Mouse (Mus musculus) MEL (cell line): Measurements from ENCODE around the gene Cdkl5. TPM values are rescaled to one million over a fixed set of nuclear protein-coding genes. Genes with fewer than 3 reads are reported as not detected.

ENCODE experiments used
- DNase-seq: peaks from one replicate; pipeline ENCODE4 v3.0.0; 2011; ENCODE audit warnings: low read depth, low spot score
- H3K27ac ChIP-seq: 2 replicates; pipeline ENCODE4 v1.5.1; 2012; ENCODE audit warnings: low read depth, mild to moderate bottlenecking, control low read depth, low read length, moderate library complexity; ENCODE audit not compliant: control insufficient read depth
- H3K27me3 ChIP-seq, 2 experiments: fragments of 150-350 bp in 1 of 2; sonication (generic) in 1 of 2; 2 replicates each; pipeline ENCODE4 v1.6.1; 2012; ENCODE audit warnings: low read length in 2 of 2, mild to moderate bottlenecking in 2 of 2, improper control_type of control experiment in 1 of 2, moderate library complexity in 1 of 2; ENCODE audit not compliant: insufficient read depth in 2 of 2, control insufficient read depth in 1 of 2
- H3K36me3 ChIP-seq, 2 experiments: 2 replicates each; pipeline ENCODE4 v1.6.1; 2012 to 2014; ENCODE audit warnings: low read length in 2 of 2, improper control_type of control experiment in 1 of 2, inconsistent platforms in 1 of 2, mild to moderate bottlenecking in 1 of 2; ENCODE audit not compliant: insufficient read depth in 2 of 2, control insufficient read depth in 1 of 2
- H3K4me1 ChIP-seq, 2 experiments: fragments of 150-350 bp in 1 of 2; sonication (generic) in 1 of 2; 2 replicates each; pipeline ENCODE4 v1.6.1; 2012; ENCODE audit warnings: low read length in 2 of 2, improper control_type of control experiment in 1 of 2, mild to moderate bottlenecking in 1 of 2; ENCODE audit not compliant: insufficient read depth in 2 of 2, control insufficient read depth in 1 of 2
- H3K4me3 ChIP-seq, 2 experiments: fragments of 150-350 bp in 1 of 2; sonication (generic) in 1 of 2; 2 replicates each; pipeline ENCODE4 v1.5.1; 2012; ENCODE audit warnings: low read depth in 2 of 2, low read length in 2 of 2, mild to moderate bottlenecking in 2 of 2, moderate library complexity in 2 of 2, control low read depth in 1 of 2, improper control_type of control experiment in 1 of 2; ENCODE audit not compliant: control insufficient read depth in 1 of 2, insufficient read depth in 1 of 2
- H3K79me2 ChIP-seq: 2 replicates; pipeline ENCODE4 v1.6.1; 2012; ENCODE audit warnings: mild to moderate bottlenecking, low read length, moderate library complexity; ENCODE audit not compliant: control insufficient read depth, poor library complexity, insufficient read depth
- H3K9ac ChIP-seq: 2 replicates; pipeline ENCODE4 v1.6.1; 2012; ENCODE audit warnings: low read depth, mild to moderate bottlenecking, control low read depth, low read length, moderate library complexity; ENCODE audit not compliant: control insufficient read depth, poor library complexity, severe bottlenecking
- H3K9me3 ChIP-seq: fragments of 150-350 bp; sonication (generic); replicated peaks from 2 replicates; pipeline ENCODE4 v1.6.1; 2012; ENCODE audit warnings: mild to moderate bottlenecking, low read length, improper control_type of control experiment, moderate library complexity; ENCODE audit not compliant: insufficient read depth
- BHLHE40 ChIP-seq: IDR thresholded peaks from 2 replicates; pipeline ENCODE4 v1.6.1; 2012; ENCODE audit warnings: low read depth, mild to moderate bottlenecking, inconsistent platforms, low read length, improper control_type of control experiment, borderline replicate concordance
- CHD2 ChIP-seq: IDR thresholded peaks from 2 replicates; pipeline ENCODE4 v1.6.1; 2011; ENCODE audit warnings: low read length, improper control_type of control experiment
- CTCF ChIP-seq, 3 experiments: IDR thresholded peaks in 2 of 3; conservative IDR thresholded peaks in 1 of 3; 2 replicates each; pipeline ENCODE4 v1.5.1; 2011 to 2012; ENCODE audit warnings: low read length in 3 of 3, low read depth in 2 of 3, mild to moderate bottlenecking in 2 of 3, improper control_type of control experiment in 1 of 3, inconsistent platforms in 1 of 3, mixed read lengths in 1 of 3, moderate library complexity in 1 of 3; ENCODE audit not compliant: control insufficient read depth in 1 of 3, insufficient read depth in 1 of 3, poor library complexity in 1 of 3, severe bottlenecking in 1 of 3
- E2F4 ChIP-seq: IDR thresholded peaks from 2 replicates; pipeline ENCODE4 v1.6.1; 2011; ENCODE audit warnings: low read depth, low read length, improper control_type of control experiment, borderline replicate concordance
- GABPA ChIP-seq: IDR thresholded peaks from 2 replicates; pipeline ENCODE4 v1.6.1; 2012; ENCODE audit warnings: low read depth, mild to moderate bottlenecking, inconsistent platforms, low read length, improper control_type of control experiment, moderate library complexity
- GATA1 ChIP-seq: IDR thresholded peaks from 2 replicates; pipeline ENCODE4 v1.6.1; 2011; ENCODE audit warnings: low read depth, low read length, improper control_type of control experiment
- KAT2A ChIP-seq: conservative IDR thresholded peaks from 2 replicates; pipeline ENCODE4 v1.6.1; 2012; ENCODE audit warnings: low read depth, low read length, improper control_type of control experiment, inconsistent platforms
- MAFK ChIP-seq: IDR thresholded peaks from 2 replicates; pipeline ENCODE4 v1.6.1; 2011; ENCODE audit warnings: low read depth, mild to moderate bottlenecking, low read length, improper control_type of control experiment, borderline replicate concordance
- MYB ChIP-seq: IDR thresholded peaks from 2 replicates; pipeline ENCODE4 v1.6.1; 2011; ENCODE audit warnings: mild to moderate bottlenecking, low read depth, low read length, improper control_type of control experiment
- POLR2A ChIP-seq, 2 experiments: IDR thresholded peaks; 2 replicates each; pipeline ENCODE4 v1.6.1; 2011 to 2012; ENCODE audit warnings: low read length in 2 of 2, mild to moderate bottlenecking in 2 of 2, control low read depth in 1 of 2, improper control_type of control experiment in 1 of 2, low read depth in 1 of 2, moderate library complexity in 1 of 2; ENCODE audit not compliant: control insufficient read depth in 1 of 2, insufficient read depth in 1 of 2, poor library complexity in 1 of 2
- RAD21 ChIP-seq: IDR thresholded peaks from 2 replicates; pipeline ENCODE4 v1.6.1; 2011; ENCODE audit warnings: mild to moderate bottlenecking, low read depth, low read length, improper control_type of control experiment
- SIN3A ChIP-seq: IDR thresholded peaks from 2 replicates; pipeline ENCODE4 v1.6.1; 2012; ENCODE audit warnings: low read length, improper control_type of control experiment, inconsistent platforms
- SMC3 ChIP-seq: IDR thresholded peaks from 2 replicates; pipeline ENCODE4 v1.6.1; 2011; ENCODE audit warnings: low read depth, low read length, improper control_type of control experiment
- TAL1 ChIP-seq: IDR thresholded peaks from 2 replicates; pipeline ENCODE4 v1.6.1; 2012; ENCODE audit warnings: mild to moderate bottlenecking, inconsistent platforms, low read length, moderate library complexity, mixed read lengths
- TBP ChIP-seq: IDR thresholded peaks from 2 replicates; pipeline ENCODE4 v1.8.0; 2011; ENCODE audit warnings: low read depth, low read length, improper control_type of control experiment
- TCF12 ChIP-seq: IDR thresholded peaks from 2 replicates; pipeline ENCODE4 v1.6.1; 2014; ENCODE audit warnings: low read depth, mild to moderate bottlenecking, inconsistent platforms, low read length, improper control_type of control experiment, moderate library complexity
- UBTF ChIP-seq: IDR thresholded peaks from 2 replicates; pipeline ENCODE4 v1.6.1; 2012; ENCODE audit warnings: low read depth, mild to moderate bottlenecking, inconsistent platforms, low read length, improper control_type of control experiment, moderate library complexity, borderline replicate concordance; ENCODE audit not compliant: insufficient read depth
- ZC3H11A ChIP-seq: IDR thresholded peaks from 2 replicates; pipeline ENCODE4 v1.6.1; 2012; ENCODE audit warnings: low read depth, mild to moderate bottlenecking, inconsistent platforms, low read length, improper control_type of control experiment
- polyA plus RNA-seq, 2 experiments: library from polyadenylated mRNA; stranded (reverse) in 1 of 2; unstranded in 1 of 2; fragments of >175 nt in 1 of 2; fragments of >200 nt in 1 of 2; gene quantifications; 2 replicates each; pipeline versions ENCODE4 v1.2.1 to v1.2.4; 2012; ENCODE audit warnings: low replicate concordance in 2 of 2, low read depth in 1 of 2; ENCODE audit not compliant: insufficient read length in 2 of 2, insufficient read depth in 1 of 2, missing spikeins in 1 of 2
- total RNA-seq: library from RNA; depleted of rRNA; stranded (reverse); fragments of 300-350 nt; gene quantifications from 2 replicates; pipeline ENCODE4 v1.2.3, GENCODE M21; 2012

Cdkl5 gene
- total and polyA plus RNA-seq, 3 experiments: 1.7 to 2.8 TPM; not detected in 1

DNA sequence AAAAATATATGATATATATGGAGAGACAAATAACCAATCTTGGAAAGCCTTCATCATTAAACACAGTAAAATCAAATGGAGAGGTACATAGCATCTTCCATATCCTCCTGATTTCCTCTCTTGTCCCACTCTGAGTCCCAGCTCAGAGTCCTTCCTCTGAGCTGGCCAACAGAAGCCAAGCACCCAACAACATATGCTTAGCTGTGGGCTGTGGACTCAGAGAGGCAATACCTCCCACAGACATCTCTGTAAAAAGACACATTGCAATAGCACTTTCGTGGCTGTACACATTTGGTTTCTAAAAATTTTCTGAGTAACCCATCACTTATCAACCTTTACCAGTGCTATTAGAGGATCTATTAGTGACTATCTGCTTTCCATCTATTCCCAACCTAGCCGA, 44.9 kb downstream of the Cdkl5 start:
- no peaks in the 10 kb centered on the region for H3K27me3 ChIP-seq
- H3K9ac ChIP-seq: no peak overlapping the region
- H3K4me1 ChIP-seq: no peaks in the 10 kb centered on the region
- no peak overlapping the region for H3K4me3 ChIP-seq
- TF ChIP-seq MYB (no peak), MAFK (no peak), CHD2 (no peak), TBP (no peak), E2F4 (no peak), POLR2A (IDR thresholded peaks at IDR 0.05; ENCODE audit: control insufficient read depth in 1 of 2, insufficient read depth in 1 of 2, low read depth in 1 of 2, low read length in 2 of 2, poor library complexity in 1 of 2) (no peak), BHLHE40 (no peak), GATA1 (no peak), TAL1 (no peak), SMC3 (no peak), ZC3H11A (no peak), SIN3A (no peak)
- DNase-seq: no peak
- no peaks in the 10 kb centered on the region for H3K79me2 ChIP-seq
- H3K9me3 ChIP-seq: no peaks in the 10 kb centered on the region
- H3K36me3 ChIP-seq: no peaks in the 10 kb centered on the region
- H3K27ac ChIP-seq: no peak overlapping the region

DNA sequence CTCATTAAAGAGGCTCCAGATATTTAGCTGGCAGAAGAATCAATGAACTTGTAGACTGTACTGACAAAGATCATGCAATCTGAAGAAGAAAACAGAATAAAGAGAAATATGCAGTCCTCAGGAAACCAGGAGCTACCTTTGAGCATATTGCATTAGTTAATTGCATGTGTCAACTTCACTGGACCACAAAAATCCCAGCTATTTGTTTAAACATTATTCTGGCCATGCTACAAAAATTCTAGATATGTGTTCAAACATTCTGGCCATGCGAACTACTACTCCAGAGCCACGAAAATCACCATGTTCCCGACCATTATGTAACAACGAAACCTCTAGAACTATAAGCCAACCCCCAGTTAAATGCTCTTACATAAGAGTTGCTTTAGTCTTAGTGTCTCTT, 49.8 kb downstream of the Cdkl5 start:
- Histone ChIP-seq H3K36me3 (no peaks in the 10 kb centered on the region), H3K9ac (no peak overlapping the region), H3K79me2 (no peaks in the 10 kb centered on the region), H3K4me1 (no peaks in the 10 kb centered on the region), H3K4me3 (no peak overlapping the region), H3K9me3 (no peaks in the 10 kb centered on the region), H3K27ac (no peak overlapping the region), H3K27me3 (no peaks in the 10 kb centered on the region)
- DNase-seq: no peak
- TF ChIP-seq UBTF: no peak
- no peak for TF ChIP-seq GABPA
- no peak for TF ChIP-seq RAD21
- TF ChIP-seq KAT2A: no peak
- no peak for TF ChIP-seq CTCF (IDR thresholded peaks at IDR 0.05 in 2 of 3, conservative IDR thresholded peaks at IDR 0.05 in 1 of 3; ENCODE audit: control insufficient read depth in 1 of 3, insufficient read depth in 1 of 3, low read depth in 2 of 3, low read length in 3 of 3, poor library complexity in 1 of 3, severe bottlenecking in 1 of 3)
- no peak for TF ChIP-seq TCF12
- TF ChIP-seq, all 39 proteins: peak for 0
